Comparison of ENCODE assay signal across 16 mouse cellular contexts in genomic region chr4:120145931-120146330, GRCm38 (mm10). TPM values are rescaled to one million over a fixed set of nuclear protein-coding genes. Genes with fewer than 3 reads are reported as not detected.
"Had no signal": no experiment of that assay in that cellular context is flagged by ENCODE, and none has a peak within 500 bp of the region (broad histone marks: within the 10 kb centered on the region; RNA-seq: fewer than 3 reads in every experiment).

No protein-coding gene starts in this region.

- H3K9me3 ChIP-seq: limb, embryonic 12.5 days; liver, embryonic 13.5 days; midbrain, embryonic 10.5 days; neural tube, embryonic 13.5 days; stomach, embryonic 15.5 days had no signal

- H3K4me3 ChIP-seq: limb, embryonic 12.5 days; liver, embryonic 13.5 days; midbrain, embryonic 10.5 days; neural tube, embryonic 13.5 days; stomach, embryonic 15.5 days had no signal

- DNase-seq: kidney, adult 2 months; kidney, postnatal 25 days; layer of hippocampus, adult 9-11 months; liver; liver, embryonic 13.5 days; liver, postnatal 0 days; right cerebral cortex, postnatal 14 days; thymus, adult 2 months; thymus, postnatal 25 days had no signal

- H3K27me3 ChIP-seq: stomach, embryonic 15.5 days had no signal

- H3K36me3 ChIP-seq: limb, embryonic 12.5 days; liver, embryonic 13.5 days; midbrain, embryonic 10.5 days; neural tube, embryonic 13.5 days; stomach, embryonic 15.5 days had no signal

- H3K27ac ChIP-seq: limb, embryonic 12.5 days; liver, embryonic 13.5 days; midbrain, embryonic 10.5 days; neural tube, embryonic 13.5 days; stomach, embryonic 15.5 days had no signal

RNA-seq across cellular contexts. Expression of gene Edn2, which starts 15.1 kb away (rescaled TPM):
- polyA plus RNA-seq: kidney, adult 2 months; midbrain, embryonic 10.5 days; midbrain, embryonic 16.5 days; spleen, adult 2 months; testis, adult 2 months had no signal
